Mouse (Mus musculus) hindbrain, embryonic 14.5 days (tissue): ENCODE measurements at regions not wholly inside any gene's neighbourhood (a gene's known extent, or its start where the extent isn't known, plus 50 kb on each side); places are given as distances from the start of the nearest gene placed in this dataset.

Experiments
- ATAC-seq: fragments of 200-750 bp; cut with Nextera tagmentation; 2 replicates; pipeline ENCODE4 v1.8.0; 2017; ENCODE audit warnings: moderate number of reproducible peaks, mild to moderate bottlenecking, moderate TSS enrichment, moderate library complexity; ENCODE audit not compliant: low FRiP score
- DNase-seq: peaks from one replicate; pipeline ENCODE4 v3.0.0-alpha.2; 2015; ENCODE audit warnings: low spot score
- H3K27ac ChIP-seq: fragments of 300-500 bp; sonication (generic); 2 replicates; pipeline ENCODE4 v1.5.1; 2014; ENCODE audit warnings: mild to moderate bottlenecking, moderate library complexity
- H3K27me3 ChIP-seq: fragments of 300-500 bp; sonication (generic); 2 replicates; pipeline ENCODE4 v1.6.1; 2014; ENCODE audit warnings: mild to moderate bottlenecking, low read length, mixed read lengths; ENCODE audit not compliant: control insufficient read depth, insufficient read depth
- H3K36me3 ChIP-seq: fragments of 300-500 bp; sonication (generic); replicated peaks from 2 replicates; pipeline ENCODE4 v1.6.1; 2014; ENCODE audit not compliant: control insufficient read depth, insufficient read depth
- H3K4me1 ChIP-seq: fragments of 300-500 bp; sonication (generic); replicated peaks from 2 replicates; pipeline ENCODE4 v1.6.1; 2014; ENCODE audit warnings: antibody characterized with exemption, low read length, mixed read lengths; ENCODE audit not compliant: control insufficient read depth, insufficient read depth
- H3K4me2 ChIP-seq: fragments of 300-500 bp; sonication (generic); replicated peaks from 2 replicates; pipeline ENCODE4 v1.6.1; 2014; ENCODE audit warnings: mild to moderate bottlenecking, moderate library complexity
- H3K4me3 ChIP-seq: fragments of 300-500 bp; sonication (generic); replicated peaks from 2 replicates; pipeline ENCODE4 v1.5.1; 2014; ENCODE audit warnings: mild to moderate bottlenecking, low read length
- H3K9ac ChIP-seq: fragments of 300-500 bp; sonication (generic); 2 replicates; pipeline ENCODE4 v1.6.1; 2014
- H3K9me3 ChIP-seq: fragments of 300-500 bp; sonication (generic); 2 replicates; pipeline ENCODE4 v1.6.1; 2016; ENCODE audit warnings: low read length; ENCODE audit not compliant: control insufficient read depth
- WGBS: fragments of 180-500 bp; shearing (Covaris S2); extraction: QIAGEN DNeasy Blood & Tissue Kit; methylation state at CpG from one replicate; pipeline ENCODE4 v1.1.7; 2014; 5-methylcytosine and 5-hydroxymethylcytosine counted together

- H3K27ac ChIP-seq: no peak overlapping the region
These were observed 51.9 kb upstream of the Slco4a1 start for GRCm38 (mm10) chr2:180404168-180404567.

GRCm38 (mm10) chr2:180403621-180404020 is 52.4 kb upstream of the Slco4a1 start:
- H3K4me1 ChIP-seq: no peaks in the 10 kb centered on the region
- no peak overlapping the region for H3K4me2 ChIP-seq
- no peak overlapping the region for H3K9ac ChIP-seq
- no peak overlapping the region for H3K27ac ChIP-seq
- no peak for ATAC-seq
- no peaks in the 10 kb centered on the region for H3K36me3 ChIP-seq
- 66% methylated on average over 8 of the region's 8 CpGs for WGBS
- no peaks in the 10 kb centered on the region for H3K9me3 ChIP-seq
- H3K4me3 ChIP-seq: no peak overlapping the region
- no peaks in the 10 kb centered on the region for H3K27me3 ChIP-seq
- no peak for DNase-seq

More at GRCm38 (mm10) chr2:180404168-180404567, 51.9 kb upstream of the Slco4a1 start:
- no peaks in the 10 kb centered on the region for H3K9me3 ChIP-seq
- no peak overlapping the region for H3K4me3 ChIP-seq
- no peaks in the 10 kb centered on the region for H3K36me3 ChIP-seq
- DNase-seq: no peak
- H3K4me2 ChIP-seq: no peak overlapping the region
- WGBS: 85% methylated on average over 5 of the region's 5 CpGs
- H3K9ac ChIP-seq: no peak overlapping the region
- ATAC-seq: no peak
- no peaks in the 10 kb centered on the region for H3K27me3 ChIP-seq
- no peaks in the 10 kb centered on the region for H3K4me1 ChIP-seq

- Histone ChIP-seq H3K27ac (no peak overlapping the region), H3K36me3 (no peaks in the 10 kb centered on the region), H3K9ac (no peak overlapping the region), H3K4me3 (no peak overlapping the region), H3K27me3 (no peaks in the 10 kb centered on the region), H3K9me3 (no peaks in the 10 kb centered on the region), H3K4me1 (no peaks in the 10 kb centered on the region), H3K4me2 (no peak overlapping the region)
- DNase-seq: no peak
- 89% methylated on average over 9 of the region's 9 CpGs for WGBS
- ATAC-seq: no peak
These were observed 53.1 kb upstream of the Slco4a1 start for GRCm38 (mm10) chr2:180402851-180403459.

GRCm38 (mm10) chr2:180402433-180402832 is 53.6 kb upstream of the Slco4a1 start:
- Histone ChIP-seq H3K9me3 (no peaks in the 10 kb centered on the region), H3K4me2 (no peak overlapping the region), H3K4me1 (no peaks in the 10 kb centered on the region), H3K36me3 (no peaks in the 10 kb centered on the region), H3K4me3 (no peak overlapping the region), H3K9ac (no peak overlapping the region), H3K27ac (no peak overlapping the region), H3K27me3 (no peaks in the 10 kb centered on the region)
- 83% methylated on average over 4 of the region's 4 CpGs for WGBS
- no peak for ATAC-seq
- no peak for DNase-seq

GRCm38 (mm10) chr2:180401409-180402391 is 54.3 kb upstream of the Slco4a1 start:
- 84% methylated on average over 8 of the region's 8 CpGs for WGBS
- DNase-seq (no peak), ATAC-seq (no peak)
- Histone ChIP-seq H3K27me3 (no peaks in the 10 kb centered on the region), H3K27ac (no peak overlapping the region), H3K36me3 (no peaks in the 10 kb centered on the region), H3K9ac (no peak overlapping the region), H3K4me1 (no peaks in the 10 kb centered on the region), H3K9me3 (no peaks in the 10 kb centered on the region), H3K4me3 (no peak overlapping the region), H3K4me2 (no peak overlapping the region)

- DNase-seq (no peak), ATAC-seq (no peak)
- no peaks in the 10 kb centered on the region for H3K9me3 ChIP-seq
- no peaks in the 10 kb centered on the region for H3K27me3 ChIP-seq
- H3K27ac ChIP-seq: no peak overlapping the region
- H3K9ac ChIP-seq: no peak overlapping the region
- 91% methylated on average over 5 of the region's 5 CpGs for WGBS
- no peaks in the 10 kb centered on the region for H3K4me1 ChIP-seq
- H3K36me3 ChIP-seq: no peaks in the 10 kb centered on the region
- H3K4me3 ChIP-seq: no peak overlapping the region
- H3K4me2 ChIP-seq: no peak overlapping the region
These were observed 55.5 kb upstream of the Slco4a1 start for GRCm38 (mm10) chr2:180400514-180401019.

- Histone ChIP-seq H3K4me2 (no peak overlapping the region), H3K27ac (no peak overlapping the region), H3K9me3 (no peaks in the 10 kb centered on the region), H3K9ac (no peak overlapping the region), H3K4me1 (no peaks in the 10 kb centered on the region), H3K4me3 (no peak overlapping the region), H3K27me3 (no peaks in the 10 kb centered on the region), H3K36me3 (no peaks in the 10 kb centered on the region)
- DNase-seq (no peak), ATAC-seq (no peak)
- 79% methylated on average over 8 of the region's 8 CpGs for WGBS
These were observed 56.2 kb upstream of the Slco4a1 start for GRCm38 (mm10) chr2:180399651-180400513.

- H3K27me3 ChIP-seq: no peaks in the 10 kb centered on the region
- H3K9me3 ChIP-seq: no peaks in the 10 kb centered on the region
- 90% methylated on average over 6 of the region's 6 CpGs for WGBS
- H3K4me2 ChIP-seq: no peak overlapping the region
- ATAC-seq: no peak
- no peak overlapping the region for H3K9ac ChIP-seq
- no peak for DNase-seq
- no peak overlapping the region for H3K4me3 ChIP-seq
- H3K4me1 ChIP-seq: no peaks in the 10 kb centered on the region
- no peak overlapping the region for H3K27ac ChIP-seq
- no peaks in the 10 kb centered on the region for H3K36me3 ChIP-seq
These were observed 57.1 kb upstream of the Slco4a1 start for GRCm38 (mm10) chr2:180398851-180399447.

- no peak for DNase-seq
- H3K36me3 ChIP-seq: no peaks in the 10 kb centered on the region
- no peaks in the 10 kb centered on the region for H3K4me1 ChIP-seq
- H3K27ac ChIP-seq: no peak overlapping the region
- WGBS: 87% methylated on average over 4 of the region's 4 CpGs
- no peak for ATAC-seq
- H3K4me2 ChIP-seq: no peak overlapping the region
- H3K9ac ChIP-seq: no peak overlapping the region
- no peak overlapping the region for H3K4me3 ChIP-seq
- no peaks in the 10 kb centered on the region for H3K27me3 ChIP-seq
- H3K9me3 ChIP-seq: no peaks in the 10 kb centered on the region
These were observed 57.6 kb upstream of the Slco4a1 start for GRCm38 (mm10) chr2:180398481-180398754.
